Mouse (Mus musculus): ENCODE results near the gene Fas.

DNA sequence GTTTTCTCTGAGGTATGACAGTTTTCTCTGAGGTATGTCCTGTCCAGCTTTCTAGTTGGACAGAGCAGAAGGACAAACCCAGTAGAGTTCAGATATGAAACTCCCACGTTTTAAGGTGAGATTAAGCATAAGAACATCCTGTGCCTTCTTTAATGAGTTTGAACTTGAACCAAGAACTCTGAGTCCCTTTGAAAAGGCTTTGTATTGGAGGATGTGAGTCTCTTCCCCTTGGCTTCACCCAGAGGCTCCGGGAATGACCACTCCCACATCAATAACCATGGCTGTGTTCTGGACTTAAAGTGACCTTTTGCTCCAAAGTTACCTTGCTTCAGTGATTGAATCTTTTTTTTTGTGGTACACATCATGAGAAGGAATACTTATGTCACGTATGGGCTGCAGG is 37.6 kb downstream of the Fas start:
- TF ChIP-seq NELFE (IDR thresholded peaks at IDR 0.05; ENCODE audit: low read depth, low read length) (no peak), E2F4 (IDR thresholded peaks at IDR 0.05; ENCODE audit: insufficient replicate concordance, low read depth, low read length) (no peak), CHD2 (IDR thresholded peaks at IDR 0.05; ENCODE audit: low read length) (no peak), POLR2A (IDR thresholded peaks at IDR 0.05; ENCODE audit: low read depth, low read length) (no peak), MAX (IDR thresholded peaks at IDR 0.05; ENCODE audit: low read length) (no peak), CTCF (conservative IDR thresholded peaks at IDR 0.05 in 1 of 2, IDR thresholded peaks at IDR 0.05 in 1 of 2; ENCODE audit: low read depth in 2 of 2, low read length in 2 of 2) (no peak), EP300 (IDR thresholded peaks at IDR 0.05; ENCODE audit: low read length) (no peak), USF1 (IDR thresholded peaks at IDR 0.05; ENCODE audit: low read depth, low read length) (no peak), JUND (conservative IDR thresholded peaks at IDR 0.05; ENCODE audit: low read depth, low read length) (no peak), ELF1 (IDR thresholded peaks at IDR 0.05; ENCODE audit: low read depth, low read length) (no peak)
